Mouse (Mus musculus): ENCODE measurements around the gene Cd7. TPM values are rescaled to one million over a fixed set of nuclear protein-coding genes. Genes with fewer than 3 reads are reported as not detected.

The Cd7 gene
- polyA plus RNA-seq, 1 experiment from 2014 or later = 0.29 TPM

DNA sequence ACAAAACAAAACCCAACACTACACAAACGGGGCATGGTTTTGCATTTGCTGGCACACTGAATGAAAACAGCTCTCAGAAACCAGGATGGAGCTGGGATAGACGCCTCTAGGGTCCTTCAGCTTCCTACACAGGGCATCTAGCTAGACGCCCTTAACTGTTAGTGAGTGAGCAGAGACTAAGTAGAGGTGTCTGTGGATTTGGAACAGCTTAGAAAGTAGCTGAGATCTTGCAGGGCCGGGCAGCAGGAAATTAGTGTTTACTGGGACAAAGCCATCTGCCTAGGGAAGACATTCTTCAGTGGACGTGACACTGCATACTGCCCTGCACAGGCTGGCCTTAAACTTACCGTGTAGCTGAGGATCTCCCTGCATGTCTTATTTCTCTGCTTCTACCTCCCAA is 23.7 kb downstream of the Cd7 start:
- H3K27me3 ChIP-seq (replicated peaks) = 0 out of 2 replicates have a peak, but pooled peaks cover 2% of the 10 kb centered on the region
- 33% methylated on average over 6 of the region's 6 CpGs for WGBS
- ATAC-seq (ENCODE audit: extremely low read depth, insufficient number of reproducible peaks, low FRiP score, low TSS enrichment) = no peak

DNA sequence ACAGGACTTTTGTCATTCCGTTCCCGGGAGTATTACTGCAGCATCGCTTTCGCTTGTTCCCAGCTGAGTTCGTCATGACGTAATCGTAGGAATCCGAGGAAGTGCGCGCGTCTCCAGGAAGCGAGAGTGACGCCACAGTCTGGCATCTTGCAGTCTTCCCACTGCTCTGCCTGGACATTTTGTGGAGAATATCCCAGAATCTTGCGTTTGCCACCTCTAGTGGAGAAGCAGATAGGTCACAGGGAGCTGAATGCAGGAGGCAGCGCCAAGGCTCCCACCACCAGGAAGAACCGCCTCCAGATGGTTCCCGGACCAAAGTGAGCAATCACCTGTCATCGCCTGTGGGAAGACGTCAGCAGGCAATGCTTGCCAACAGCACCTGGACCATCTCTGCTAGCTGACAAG is 24.3 kb downstream of the Cd7 start:
- H3K9ac ChIP-seq = peak overlapping the region; percentile 20
- ATAC-seq (ENCODE audit: extremely low read depth, insufficient number of reproducible peaks, low FRiP score, low TSS enrichment) = no peak
- peak overlapping the region; percentile 26 for H3K27ac ChIP-seq (replicated peaks)
- H3K4me2 ChIP-seq = peak overlapping the region; percentile 69
- 27% methylated on average over 19 of the region's 19 CpGs for WGBS
- H3K27me3 ChIP-seq (replicated peaks) = 0 out of 2 replicates have a peak, but pooled peaks cover 2% of the 10 kb centered on the region
- peak overlapping the region; percentile 42 for H3K4me3 ChIP-seq
- no peaks in the 10 kb centered on the region for H3K36me3 ChIP-seq
- no peaks in the 10 kb centered on the region for H3K9me3 ChIP-seq
- H3K4me1 ChIP-seq = peaks cover 15% of the 10 kb centered on the region

More for the DNA sequence above, 23.7 kb downstream of the Cd7 start:
- H3K4me3 ChIP-seq = no peak overlapping the region
- H3K9ac ChIP-seq = no peak overlapping the region
- peak overlapping the region; percentile 45; the same call in 1 of the 2 replicates for H3K27ac ChIP-seq (replicated peaks)
- H3K4me1 ChIP-seq = peaks cover 15% of the 10 kb centered on the region
- no peaks in the 10 kb centered on the region for H3K9me3 ChIP-seq
- H3K4me2 ChIP-seq = 0 out of 2 replicates have a peak overlapping the region, but pooled peaks have one; percentile 69
- H3K36me3 ChIP-seq = no peaks in the 10 kb centered on the region

DNA sequence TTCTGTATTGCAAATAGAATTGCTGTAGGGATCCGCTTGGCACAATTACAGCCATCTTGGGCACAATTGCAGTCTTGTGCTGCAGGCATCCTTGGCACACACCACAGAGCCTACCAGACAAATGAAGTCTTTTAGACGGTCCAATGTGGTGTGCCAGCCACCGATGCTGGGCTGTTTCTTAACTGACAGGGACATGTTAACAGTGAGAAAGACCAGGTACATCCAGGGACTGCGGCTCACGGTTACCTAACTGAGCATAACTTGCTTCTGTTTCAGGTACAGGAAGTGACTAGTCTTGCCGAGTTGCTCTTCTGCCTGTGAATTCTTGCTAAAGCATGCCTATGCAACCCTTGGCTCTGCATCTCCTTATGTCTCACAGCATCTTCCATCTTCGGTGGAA is 25.6 kb downstream of the Cd7 start:
- 0 out of 2 replicates have a peak, but pooled peaks cover 2% of the 10 kb centered on the region for H3K27me3 ChIP-seq (replicated peaks)
- no peak for ATAC-seq (ENCODE audit: extremely low read depth, insufficient number of reproducible peaks, low FRiP score, low TSS enrichment)
- peaks cover 15% of the 10 kb centered on the region for H3K4me1 ChIP-seq
- no peaks in the 10 kb centered on the region for H3K36me3 ChIP-seq
- 76% methylated on average over 7 of the region's 7 CpGs for WGBS
- H3K9ac ChIP-seq = no peak overlapping the region
- no peaks in the 10 kb centered on the region for H3K9me3 ChIP-seq
- no peak overlapping the region for H3K27ac ChIP-seq (replicated peaks)
- H3K4me3 ChIP-seq = no peak overlapping the region
- H3K4me2 ChIP-seq = no peak overlapping the region

DNA sequence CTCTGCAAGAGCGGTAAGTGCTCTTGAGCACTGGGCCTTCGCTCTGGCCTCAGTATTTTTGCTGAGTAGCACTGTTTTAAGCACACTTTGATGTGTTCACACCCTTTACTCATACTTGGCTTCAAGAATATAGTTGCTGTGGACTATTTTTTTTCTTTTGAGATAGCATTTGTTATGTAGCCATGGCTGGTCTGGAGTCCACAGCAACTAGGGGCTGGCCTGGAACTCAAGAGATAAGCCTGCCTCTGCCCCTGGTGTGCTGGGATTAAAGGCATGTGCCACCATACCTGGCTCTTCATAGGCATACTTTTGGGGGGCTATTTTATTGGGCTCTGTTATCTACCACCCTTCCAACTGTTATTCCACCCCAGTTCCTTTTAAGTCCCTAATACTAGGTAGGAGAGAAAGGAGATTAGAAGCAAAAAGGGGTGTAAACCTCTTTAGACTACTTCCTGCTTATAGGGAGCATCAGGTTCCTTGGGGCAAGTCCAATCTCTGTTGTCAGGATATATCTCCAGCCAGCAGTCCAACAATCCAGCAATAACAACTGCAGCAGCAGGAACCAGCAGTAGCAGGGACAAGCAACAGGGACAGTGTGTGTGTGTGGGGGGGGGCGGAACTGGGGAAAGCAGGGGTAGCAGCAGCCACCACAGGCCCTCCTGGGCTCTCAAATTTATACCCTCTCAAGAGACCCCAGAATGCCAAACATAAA is 29.0 kb downstream of the Cd7 start:
- no peak overlapping the region for H3K4me3 ChIP-seq
- H3K36me3 ChIP-seq = no peaks in the 10 kb centered on the region
- H3K9me3 ChIP-seq = no peaks in the 10 kb centered on the region
- no peak overlapping the region for H3K27ac ChIP-seq (replicated peaks)
- no peaks in the 10 kb centered on the region for H3K27me3 ChIP-seq (replicated peaks)
- no peak overlapping the region for H3K4me2 ChIP-seq
- 93% methylated on average over 3 of the region's 3 CpGs for WGBS
- peaks cover 12% of the 10 kb centered on the region; the same call in 1 of the 2 replicates for H3K4me1 ChIP-seq
- ATAC-seq (ENCODE audit: extremely low read depth, insufficient number of reproducible peaks, low FRiP score, low TSS enrichment) = no peak
- H3K9ac ChIP-seq = no peak overlapping the region

DNA sequence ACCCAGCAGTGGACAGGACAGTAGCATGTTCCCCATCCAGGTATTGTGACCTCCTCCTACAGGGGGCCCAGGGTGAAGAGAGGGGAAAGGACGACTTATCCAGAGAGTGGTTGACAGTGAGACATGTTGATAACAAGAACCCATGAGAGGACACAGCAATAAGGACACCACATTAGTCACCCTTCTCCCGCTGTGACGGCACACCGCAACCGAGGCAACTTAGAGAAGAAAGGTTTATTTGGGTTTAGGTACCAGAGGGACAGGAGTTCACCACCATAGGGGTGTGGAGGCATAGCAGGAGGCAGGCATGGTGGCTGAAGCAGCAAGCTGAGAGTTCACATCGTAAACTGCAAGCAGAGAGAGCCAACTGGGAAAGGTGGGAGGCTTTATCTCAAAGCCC is 33.0 kb downstream of the Cd7 start:
- no peaks in the 10 kb centered on the region for H3K36me3 ChIP-seq
- H3K4me2 ChIP-seq = no peak overlapping the region
- WGBS = 59% methylated on average over 6 of the region's 6 CpGs
- H3K9me3 ChIP-seq = no peaks in the 10 kb centered on the region
- H3K4me1 ChIP-seq = peaks cover 11% of the 10 kb centered on the region
- H3K27me3 ChIP-seq (replicated peaks) = peaks cover 4% of the 10 kb centered on the region; the same call in 1 of the 2 replicates
- no peak overlapping the region for H3K4me3 ChIP-seq
- no peak for ATAC-seq (ENCODE audit: extremely low read depth, insufficient number of reproducible peaks, low FRiP score, low TSS enrichment)
- no peak overlapping the region for H3K27ac ChIP-seq (replicated peaks)
- no peak overlapping the region for H3K9ac ChIP-seq

DNA sequence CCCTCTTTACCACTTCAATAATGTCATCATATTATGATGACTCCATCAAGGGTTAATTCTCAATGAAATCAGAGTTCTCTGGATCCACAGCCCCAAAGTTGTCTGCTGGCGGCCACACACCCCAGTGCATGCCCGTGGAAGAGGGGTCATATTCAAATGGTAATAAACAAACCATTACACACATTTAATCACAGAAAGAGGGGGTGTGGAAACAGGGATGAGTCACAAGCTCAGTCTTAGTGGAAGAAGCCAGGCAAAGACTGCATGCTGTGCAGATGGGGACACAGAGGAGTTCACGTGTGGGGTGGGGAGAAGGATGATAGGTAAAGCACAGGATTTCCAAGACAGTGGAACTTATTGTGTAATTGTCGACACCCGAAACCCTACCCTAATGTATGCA is 34.9 kb downstream of the Cd7 start:
- H3K4me3 ChIP-seq = no peak overlapping the region
- peaks cover 11% of the 10 kb centered on the region for H3K4me1 ChIP-seq
- no peaks in the 10 kb centered on the region for H3K9me3 ChIP-seq
- H3K27ac ChIP-seq (replicated peaks) = no peak overlapping the region
- H3K9ac ChIP-seq = no peak overlapping the region
- 62% methylated on average over 5 of the region's 5 CpGs for WGBS
- H3K27me3 ChIP-seq (replicated peaks) = peaks cover 4% of the 10 kb centered on the region; the same call in 1 of the 2 replicates
- no peak overlapping the region for H3K4me2 ChIP-seq
- H3K36me3 ChIP-seq = no peaks in the 10 kb centered on the region; the same call in none of the 2 replicates
- ATAC-seq (ENCODE audit: extremely low read depth, insufficient number of reproducible peaks, low FRiP score, low TSS enrichment) = no peak

DNA sequence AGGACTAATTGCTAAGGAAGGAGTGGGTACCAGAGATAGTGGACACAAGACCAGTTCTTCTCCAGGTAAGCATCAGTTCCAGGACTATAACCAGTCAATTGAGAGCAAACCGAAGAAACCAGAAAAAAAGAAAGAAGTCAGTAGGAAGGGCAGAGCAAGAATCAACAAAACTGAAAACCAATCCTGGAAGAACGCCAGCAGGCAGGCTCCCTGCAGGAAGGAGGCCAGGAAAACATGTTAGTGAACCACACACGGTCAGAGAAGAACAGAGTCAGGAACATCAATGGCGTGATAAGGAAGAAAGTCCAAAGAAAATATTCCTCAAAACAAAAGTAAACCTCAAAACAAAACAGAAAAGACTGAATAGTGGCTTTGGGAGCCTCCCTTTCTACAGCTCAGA is 37.3 kb downstream of the Cd7 start:
- no peak overlapping the region for H3K9ac ChIP-seq
- no peak overlapping the region for H3K27ac ChIP-seq (replicated peaks)
- no peak for ATAC-seq (ENCODE audit: extremely low read depth, insufficient number of reproducible peaks, low FRiP score, low TSS enrichment)
- H3K4me2 ChIP-seq = no peak overlapping the region
- H3K4me3 ChIP-seq = no peak overlapping the region
- H3K4me1 ChIP-seq = peaks cover 11% of the 10 kb centered on the region
- 52% methylated on average over 4 of the region's 4 CpGs for WGBS
- H3K9me3 ChIP-seq = no peaks in the 10 kb centered on the region
- H3K27me3 ChIP-seq (replicated peaks) = peaks cover 4% of the 10 kb centered on the region; the same call in 1 of the 2 replicates
- H3K36me3 ChIP-seq = peaks cover 8% of the 10 kb centered on the region

DNA sequence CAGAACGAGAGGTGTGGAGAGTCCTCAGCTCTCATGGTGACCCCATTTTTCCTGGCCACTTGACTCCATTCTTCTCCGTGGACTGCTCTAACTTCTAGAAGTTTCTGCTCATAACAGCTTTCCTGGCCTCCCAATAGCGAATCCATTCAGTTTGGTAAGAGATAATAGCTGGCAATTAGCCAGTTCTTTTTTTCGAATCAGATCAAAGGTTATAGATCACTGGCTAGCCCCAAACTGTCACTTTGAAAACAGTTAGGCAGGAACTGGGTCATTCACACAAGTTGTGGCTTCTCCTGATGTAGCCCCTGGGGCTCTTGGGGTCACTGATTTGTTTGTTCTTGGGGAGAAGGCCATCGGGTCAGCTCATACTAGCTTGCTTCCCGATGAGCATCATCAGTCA is 44.5 kb downstream of the Cd7 start:
- peaks cover 34% of the 10 kb centered on the region for H3K4me1 ChIP-seq
- no peak overlapping the region for H3K27ac ChIP-seq (replicated peaks)
- H3K4me2 ChIP-seq = no peak overlapping the region
- H3K9me3 ChIP-seq = no peaks in the 10 kb centered on the region
- no peak overlapping the region for H3K9ac ChIP-seq
- peaks cover 8% of the 10 kb centered on the region for H3K36me3 ChIP-seq
- WGBS = 83% methylated on average over 6 of the region's 6 CpGs
- ATAC-seq (ENCODE audit: extremely low read depth, insufficient number of reproducible peaks, low FRiP score, low TSS enrichment) = no peak
- H3K4me3 ChIP-seq = no peak overlapping the region
- H3K27me3 ChIP-seq (replicated peaks) = no peaks in the 10 kb centered on the region

DNA sequence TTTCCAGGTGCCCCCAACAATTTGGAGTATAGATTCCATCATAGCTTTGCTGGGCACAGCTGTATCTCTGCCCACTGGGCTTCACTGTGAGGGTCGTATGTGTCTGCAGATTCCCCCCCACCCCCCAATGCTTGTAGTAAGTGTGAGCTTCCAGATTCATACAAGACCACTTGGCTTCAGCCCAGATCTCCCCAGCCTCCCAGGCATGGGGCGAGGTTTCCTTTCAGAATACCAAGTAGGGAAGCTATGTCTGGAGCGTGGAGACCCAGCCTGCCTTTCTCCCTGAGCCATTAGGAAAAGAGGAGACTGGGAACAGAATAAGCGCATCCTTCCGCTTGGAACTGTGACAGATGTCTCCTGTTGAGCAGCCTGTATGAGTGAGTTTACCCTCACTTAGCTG is 45.6 kb downstream of the Cd7 start:
- Histone ChIP-seq H3K27me3 (replicated peaks) (no peaks in the 10 kb centered on the region), H3K36me3 (peaks cover 4% of the 10 kb centered on the region), H3K4me1 (peaks cover 46% of the 10 kb centered on the region), H3K9me3 (no peaks in the 10 kb centered on the region), H3K9ac (peak overlapping the region; percentile 19; the same call in 1 of the 2 replicates), H3K4me3 (no peak overlapping the region), H3K27ac (replicated peaks) (no peak overlapping the region), H3K4me2 (no peak overlapping the region)
- WGBS = 69% methylated on average over 5 of the region's 5 CpGs
- no peak for ATAC-seq (ENCODE audit: extremely low read depth, insufficient number of reproducible peaks, low FRiP score, low TSS enrichment)

DNA sequence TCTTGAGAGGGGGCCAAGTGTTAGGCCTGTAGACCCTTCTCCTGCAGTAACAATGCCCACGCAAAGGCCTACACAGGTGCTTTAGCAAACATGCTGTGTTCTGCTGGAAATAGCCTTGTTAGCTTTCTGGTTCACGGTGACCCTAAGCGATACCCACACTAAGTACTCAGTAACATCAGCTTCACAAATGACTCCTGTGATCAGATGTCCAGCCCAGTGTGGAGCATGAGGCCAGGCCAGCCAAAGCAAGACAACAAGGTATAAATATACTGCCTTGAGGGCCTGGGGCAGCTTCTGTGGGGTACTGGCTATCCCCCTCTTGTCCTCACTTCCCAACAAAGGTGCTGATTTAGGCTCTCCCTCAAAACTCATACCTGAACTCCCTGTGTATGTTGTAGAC is 46.1 kb downstream of the Cd7 start:
- Histone ChIP-seq H3K9ac (peak overlapping the region; percentile 100), H3K9me3 (no peaks in the 10 kb centered on the region), H3K27ac (replicated peaks) (no peak overlapping the region), H3K27me3 (replicated peaks) (no peaks in the 10 kb centered on the region), H3K4me3 (no peak overlapping the region), H3K4me1 (peaks cover 51% of the 10 kb centered on the region), H3K36me3 (peaks cover 2% of the 10 kb centered on the region), H3K4me2 (no peak overlapping the region)
- WGBS = 94% methylated on average over 3 of the region's 3 CpGs
- no peak for ATAC-seq (ENCODE audit: extremely low read depth, insufficient number of reproducible peaks, low FRiP score, low TSS enrichment)

DNA sequence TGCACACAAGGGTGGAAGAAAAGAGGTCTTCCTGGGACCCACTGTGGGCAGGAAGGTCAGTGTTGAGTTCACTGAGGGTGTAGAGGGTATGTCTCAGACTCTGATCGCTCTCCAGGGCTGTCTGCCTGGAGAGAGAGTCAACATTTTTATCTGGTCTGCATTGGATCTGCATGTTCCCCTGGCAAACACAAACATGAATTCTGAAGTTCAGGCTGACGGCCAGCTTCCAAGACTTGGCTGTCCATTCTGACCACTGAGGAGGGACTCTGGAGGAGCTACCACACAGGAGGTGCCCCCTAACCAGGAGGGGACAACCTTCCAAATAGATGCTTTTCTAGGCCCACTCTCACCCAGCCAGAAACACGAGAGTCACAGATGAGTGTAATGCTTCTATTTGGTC is 47.4 kb downstream of the Cd7 start:
- peak overlapping the region; percentile 96 for H3K4me2 ChIP-seq
- peak overlapping the region; percentile 100 for H3K9ac ChIP-seq
- H3K9me3 ChIP-seq = no peaks in the 10 kb centered on the region
- WGBS = 56% methylated on average over 3 of the region's 3 CpGs
- peaks cover 64% of the 10 kb centered on the region for H3K4me1 ChIP-seq
- peak overlapping the region; percentile 98 for H3K27ac ChIP-seq (replicated peaks)
- H3K27me3 ChIP-seq (replicated peaks) = no peaks in the 10 kb centered on the region
- ATAC-seq (ENCODE audit: extremely low read depth, insufficient number of reproducible peaks, low FRiP score, low TSS enrichment) = no peak
- peaks cover 8% of the 10 kb centered on the region for H3K36me3 ChIP-seq
- H3K4me3 ChIP-seq = peak overlapping the region; percentile 99
